Mouse (Mus musculus): ENCODE data around the gene Pex14.

DNA sequence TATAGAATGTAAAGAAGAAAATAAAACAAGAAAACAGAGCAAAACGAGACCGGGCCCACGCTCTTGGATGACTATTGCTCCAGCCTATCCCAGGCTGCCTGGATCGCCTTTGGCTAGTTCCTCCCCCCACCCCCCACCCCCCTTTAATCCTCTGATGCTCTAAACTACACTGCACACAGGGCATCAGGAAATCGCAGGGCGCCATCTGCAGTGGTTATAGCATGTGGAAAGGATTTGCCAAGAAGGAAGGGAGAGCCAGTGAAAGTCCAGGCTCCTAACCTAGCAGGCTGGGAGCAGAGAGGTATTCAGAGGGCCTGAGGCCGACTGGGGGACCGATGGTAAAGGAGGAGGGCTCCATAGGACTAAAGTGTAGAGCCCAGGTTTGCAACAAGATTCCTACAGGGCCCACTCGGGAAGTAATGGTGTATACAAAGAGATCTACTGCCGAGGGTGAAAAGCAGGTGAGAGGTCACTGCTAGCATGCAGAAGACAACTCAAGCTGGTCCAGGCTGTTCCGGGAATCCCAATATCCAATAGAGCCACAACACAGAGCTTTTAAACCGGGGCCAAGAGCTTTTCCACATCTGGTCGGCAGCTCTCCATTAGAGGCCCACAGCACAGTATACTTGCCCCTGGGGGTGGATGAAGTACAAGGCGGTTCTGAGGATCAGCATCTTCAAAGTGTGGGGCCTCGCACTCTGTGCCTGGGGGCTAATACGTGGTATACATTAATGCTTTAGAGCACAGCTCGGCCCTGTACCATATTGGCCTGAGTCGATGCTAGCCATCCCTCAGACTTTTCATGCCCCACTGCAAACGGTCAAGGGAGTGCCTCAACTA is 114.8 kb downstream of the Pex14 start:
- no peak for TF ChIP-seq CTCF (IDR thresholded peaks at IDR 0.05)
- TF ChIP-seq EP300 (IDR thresholded peaks at IDR 0.05): no peak

Data from lung, postnatal 0 days (tissue).